26 mouse cellular contexts compared by ENCODE assay signal in genomic region chr4:85483586-85483985, GRCm38 (mm10). TPM values are rescaled to one million over a fixed set of nuclear protein-coding genes. Genes with fewer than 3 reads are reported as not detected.
DNase-seq lines count a peak whose midpoint lies in the region; ATAC-seq and TF ChIP-seq lines count a peak whose summit lies in the region.
"Had no signal": no experiment of that assay in that cellular context is flagged by ENCODE, and none has a peak within 500 bp of the region (broad histone marks: within the 10 kb centered on the region; RNA-seq: fewer than 3 reads in every experiment).

No protein-coding gene starts in this region.

- H3K4me3 ChIP-seq in forebrain, embryonic 14.5 days (ENCODE audit: low read depth, low read length) = no peak overlapping the region
- H3K4me3 ChIP-seq in forebrain, embryonic 10.5 days = no peak overlapping the region
- H3K4me3 ChIP-seq in layer of hippocampus, adult 2 months = no peak overlapping the region
- no peak overlapping the region for H3K4me3 ChIP-seq in forebrain, postnatal 0 days (ENCODE audit: low read depth, low read length)
- H3K4me3 ChIP-seq in hindbrain, postnatal 0 days (ENCODE audit: low read length) = no peak overlapping the region
- H3K4me3 ChIP-seq: gastrocnemius, adult 2 months; hindbrain, embryonic 12.5 days; hindbrain, embryonic 15.5 days; intestine, embryonic 15.5 days had no signal

- peaks cover 3% of the 10 kb centered on the region; the same call in 1 of the 2 replicates for H3K4me1 ChIP-seq in forebrain, embryonic 14.5 days (ENCODE audit: control insufficient read depth, insufficient read depth, low read length)
- H3K4me1 ChIP-seq in forebrain, embryonic 10.5 days = no peaks in the 10 kb centered on the region
- H3K4me1 ChIP-seq in forebrain, postnatal 0 days (ENCODE audit: insufficient read depth) = 0 out of 2 replicates have a peak, but pooled peaks cover 2% of the 10 kb centered on the region
- H3K4me1 ChIP-seq in hindbrain, postnatal 0 days (ENCODE audit: insufficient read depth, low read length) = 0 out of 2 replicates have a peak, but pooled peaks cover 5% of the 10 kb centered on the region
- H3K4me1 ChIP-seq: intestine, embryonic 15.5 days had no signal

- TF ChIP-seq CTCF in layer of hippocampus, adult 2 months (conservative IDR thresholded peaks at IDR 0.05) = no peak
- TF ChIP-seq CTCF in brain, embryonic 14.5 days (IDR thresholded peaks at IDR 0.05; ENCODE audit: borderline replicate concordance, extremely low read depth, insufficient read depth, insufficient read length) = no peak
- TF ChIP-seq CTCF in forebrain, postnatal 0 days (IDR thresholded peaks at IDR 0.05; ENCODE audit: low read depth) = no peak
- TF ChIP-seq CTCF in hindbrain, postnatal 0 days (IDR thresholded peaks at IDR 0.05; ENCODE audit: low read depth) = no peak

- H3K9ac ChIP-seq in forebrain, embryonic 14.5 days (ENCODE audit: low read length) = no peak overlapping the region
- no peak overlapping the region for H3K9ac ChIP-seq in forebrain, postnatal 0 days
- no peak overlapping the region for H3K9ac ChIP-seq in hindbrain, postnatal 0 days (replicated peaks; ENCODE audit: low read length)
- H3K9ac ChIP-seq: hindbrain, embryonic 12.5 days; hindbrain, embryonic 15.5 days; intestine, embryonic 15.5 days had no signal

- intact Hi-C loops in left cerebral cortex, postnatal 4 days (cut with DNase I) = no loop called here

- no peak overlapping the region for H3K4me2 ChIP-seq in forebrain, embryonic 14.5 days (ENCODE audit: low read length)
- H3K4me2 ChIP-seq in forebrain, postnatal 0 days (ENCODE audit: low read depth) = no peak overlapping the region
- H3K4me2 ChIP-seq in hindbrain, postnatal 0 days (ENCODE audit: low read depth, low read length) = no peak overlapping the region
- H3K4me2 ChIP-seq: heart, embryonic 11.5 days; hindbrain, embryonic 12.5 days; hindbrain, embryonic 15.5 days; intestine, embryonic 15.5 days had no signal

- H3K27ac ChIP-seq in forebrain, embryonic 14.5 days (ENCODE audit: low read depth, low read length) = no peak overlapping the region
- H3K27ac ChIP-seq in forebrain, embryonic 10.5 days = no peak overlapping the region
- H3K27ac ChIP-seq in layer of hippocampus, adult 2 months = 0 out of 2 replicates have a peak overlapping the region, but pooled peaks have one; percentile 14
- no peak overlapping the region for H3K27ac ChIP-seq in forebrain, postnatal 0 days (ENCODE audit: low read depth, low read length)
- no peak overlapping the region for H3K27ac ChIP-seq in hindbrain, postnatal 0 days
- H3K27ac ChIP-seq: gastrocnemius, adult 2 months; hindbrain, embryonic 12.5 days; hindbrain, embryonic 15.5 days; intestine, embryonic 15.5 days had no signal

- no peak for TF ChIP-seq POLR2A in brain, embryonic 14.5 days (IDR thresholded peaks at IDR 0.05; ENCODE audit: borderline replicate concordance, extremely low read depth, insufficient read depth, insufficient read length, poor library complexity, severe bottlenecking)

- peak; percentile 67; the same call in 1 of the 2 replicates for ATAC-seq in forebrain, embryonic 14.5 days
- peak; percentile 61 for ATAC-seq in forebrain, postnatal 0 days
- ATAC-seq in hindbrain, postnatal 0 days = no peak
- ATAC-seq: intestine, embryonic 15.5 days; Patski had no signal

- 86% methylated on average over 6 of the region's 6 CpGs for WGBS in forebrain, embryonic 14.5 days
- WGBS in forebrain, embryonic 10.5 days = 92% methylated on average over 6 of the region's 6 CpGs
- 72% methylated on average over 6 of the region's 6 CpGs for WGBS in forebrain, postnatal 0 days
- 88% methylated on average over 6 of the region's 6 CpGs for WGBS in hindbrain, postnatal 0 days

- H3K27me3 ChIP-seq in forebrain, embryonic 14.5 days (replicated peaks; ENCODE audit: control insufficient read depth, insufficient read depth, low read length) = no peaks in the 10 kb centered on the region
- no peaks in the 10 kb centered on the region for H3K27me3 ChIP-seq in forebrain, embryonic 10.5 days (ENCODE audit: poor library complexity, severe bottlenecking)
- no peaks in the 10 kb centered on the region for H3K27me3 ChIP-seq in forebrain, postnatal 0 days (ENCODE audit: insufficient read depth, low read length)
- H3K27me3 ChIP-seq in hindbrain, postnatal 0 days (ENCODE audit: insufficient read depth, low read length) = no peaks in the 10 kb centered on the region
- H3K27me3 ChIP-seq: CH12.LX; hindbrain, embryonic 12.5 days; hindbrain, embryonic 15.5 days; intestine, embryonic 15.5 days; Patski had no signal

- H3K36me3 ChIP-seq in forebrain, embryonic 14.5 days (ENCODE audit: control insufficient read depth, insufficient read depth, low read length) = no peaks in the 10 kb centered on the region
- H3K36me3 ChIP-seq in forebrain, embryonic 10.5 days (replicated peaks) = no peaks in the 10 kb centered on the region
- no peaks in the 10 kb centered on the region for H3K36me3 ChIP-seq in forebrain, postnatal 0 days (ENCODE audit: insufficient read depth)
- no peaks in the 10 kb centered on the region for H3K36me3 ChIP-seq in hindbrain, postnatal 0 days (ENCODE audit: insufficient read depth, low read length)
- H3K36me3 ChIP-seq: G1E; hindbrain, embryonic 12.5 days; hindbrain, embryonic 15.5 days; intestine, embryonic 15.5 days had no signal

- DNase-seq in forebrain, embryonic 14.5 days (ENCODE audit: low spot score) = peak; percentile 53
- no peak for DNase-seq in forebrain, embryonic 10.5 days (ENCODE audit: extremely low spot score, low spot score)
- peak in 1 of 2 experiments; percentile 23 for DNase-seq in layer of hippocampus, adult 2 months (ENCODE audit: low spot score in 2 of 2)
- DNase-seq in layer of hippocampus, adult 11-12 months (ENCODE audit: low spot score) = no peak
- DNase-seq in brain, embryonic 14.5 days (ENCODE audit: low read depth) = peak; percentile 70
- DNase-seq in forebrain, postnatal 0 days = peak; percentile 19
- DNase-seq in hindbrain, postnatal 0 days (ENCODE audit: low spot score) = no peak
- DNase-seq in left cerebral cortex, postnatal 4 days = no peak
- DNase-seq: adrenal gland, postnatal 10 days; adrenal gland, postnatal 36 days; B cell, adult 2 months; cerebellum, adult 18-20 months; cerebellum, adult 9-10 months; cerebellum, postnatal 14 days; gastrocnemius, adult 2 months; gastrocnemius, postnatal 14 days; heart, adult 11 months; kidney, adult 11 months had no signal

- H3K9me3 ChIP-seq in forebrain, embryonic 14.5 days (replicated peaks; ENCODE audit: control insufficient read depth, low read length) = no peaks in the 10 kb centered on the region
- H3K9me3 ChIP-seq in forebrain, embryonic 10.5 days = no peaks in the 10 kb centered on the region
- no peaks in the 10 kb centered on the region for H3K9me3 ChIP-seq in forebrain, postnatal 0 days (ENCODE audit: low read length)
- H3K9me3 ChIP-seq in hindbrain, postnatal 0 days (ENCODE audit: low read length) = no peaks in the 10 kb centered on the region
- H3K9me3 ChIP-seq: hindbrain, embryonic 12.5 days; hindbrain, embryonic 15.5 days; intestine, embryonic 15.5 days had no signal

RNA-seq across cellular contexts. Expression of gene Adamtsl1, which starts 30.4 kb away (rescaled TPM):
- 2.2 and 4.1 TPM in 2 replicates for polyA plus RNA-seq in forebrain, embryonic 14.5 days (2014; fragmentation: Nextera tagmentation; extraction: Ambion mirVana)
- 3.0 and 3.4 TPM in 2 replicates for polyA plus RNA-seq in forebrain, embryonic 10.5 days (2016; fragmentation: Nextera tagmentation; extraction: Ambion mirVana)
- 10 to 100 TPM in 1 of 2 experiments, 1 to 10 TPM in 1; 9.6 to 11.7 TPM for total RNA-seq in layer of hippocampus, adult 2 months (2021)
- 4.7 and 6.3 TPM in 2 replicates for polyA plus RNA-seq in brain, embryonic 14.5 days (2012; rRNA removed)
- total RNA-seq in forebrain, postnatal 0 days (2014; rRNA removed) = 7.8 and 12.6 TPM in 2 replicates
- 2.0 and 4.2 TPM in 2 replicates for polyA plus RNA-seq in forebrain, postnatal 0 days (2015; fragmentation: Nextera tagmentation; extraction: Ambion mirVana)
- total RNA-seq in hindbrain, postnatal 0 days (2014; rRNA removed) = 12.1 and 13.4 TPM in 2 replicates
- 7.0 and 8.0 TPM in 2 replicates for polyA plus RNA-seq in hindbrain, postnatal 0 days (2015; fragmentation: Nextera tagmentation; extraction: Ambion mirVana)
- total RNA-seq in left cerebral cortex, postnatal 4 days (2021) = 10 to 100 TPM; 12.3 to 12.4 TPM
- total RNA-seq: CH12.LX; hematopoietic stem cell, adult 5-6 weeks had no signal
- polyA plus RNA-seq: G1E, Patski had no signal

Comparison
In these comparisons a context has a peak if more than half of its experiments do, and no peak if none do; other contexts are left out.
1. DNase-seq: peak in forebrain, embryonic 14.5 days (single experiment), brain, embryonic 14.5 days (single experiment) and forebrain, postnatal 0 days (single experiment); none in forebrain, embryonic 10.5 days (single experiment), layer of hippocampus, adult 11-12 months (single experiment), hindbrain, postnatal 0 days (single experiment) and left cerebral cortex, postnatal 4 days (single experiment).